Mouse (Mus musculus): ENCODE results near the gene Dnase2a. TPM values are rescaled to one million over a fixed set of nuclear protein-coding genes. Genes with fewer than 3 reads are reported as not detected.
A peak's percentile ranks its signal among the peaks of the same experiment; 100 is the strongest.

Gene Dnase2a
- polyA plus RNA-seq, 1 experiment from 2014 or later: 6.6 TPM

- 2% methylated on average over 52 of the region's 52 CpGs for WGBS
- peaks cover 15% of the 10 kb centered on the region for H3K4me1 ChIP-seq (replicated peaks)
- H3K27me3 ChIP-seq (ENCODE audit: insufficient read depth, poor library complexity, severe bottlenecking): peaks cover 75% of the 10 kb centered on the region
- peaks cover 2% of the 10 kb centered on the region; the same call in 1 of the 2 replicates for H3K36me3 ChIP-seq
- H3K4me3 ChIP-seq: peak overlapping the region; percentile 55
- no peak overlapping the region for H3K27ac ChIP-seq
- DNase-seq (ENCODE audit: low spot score): peak; percentile 84
- H3K9me3 ChIP-seq: no peaks in the 10 kb centered on the region
Observed at GRCm38 (mm10) chr8:84928456-84929306, 20.3 kb downstream of the Dnase2a start.

- Histone ChIP-seq H3K9me3 (no peaks in the 10 kb centered on the region), H3K27me3 (ENCODE audit: insufficient read depth, poor library complexity, severe bottlenecking) (peaks cover 82% of the 10 kb centered on the region), H3K4me3 (no peak overlapping the region), H3K4me1 (replicated peaks) (peaks cover 34% of the 10 kb centered on the region), H3K27ac (no peak overlapping the region), H3K36me3 (no peaks in the 10 kb centered on the region; the same call in 1 of the 2 replicates)
- 89% methylated on average over 13 of the region's 13 CpGs for WGBS
- no peak for DNase-seq (ENCODE audit: low spot score)
Observed at GRCm38 (mm10) chr8:84930582-84930981, 22.2 kb downstream of the Dnase2a start.

- WGBS: 82% methylated on average over 16 of the region's 16 CpGs
- Histone ChIP-seq H3K36me3 (no peaks in the 10 kb centered on the region), H3K4me3 (peak overlapping the region; percentile 23; the same call in 1 of the 2 replicates), H3K4me1 (replicated peaks) (peaks cover 45% of the 10 kb centered on the region), H3K9me3 (no peaks in the 10 kb centered on the region), H3K27me3 (ENCODE audit: insufficient read depth, poor library complexity, severe bottlenecking) (peaks cover 94% of the 10 kb centered on the region), H3K27ac (no peak overlapping the region)
- DNase-seq (ENCODE audit: low spot score): no peak
Observed at GRCm38 (mm10) chr8:84933767-84934559, 25.6 kb downstream of the Dnase2a start.

- H3K4me1 ChIP-seq (replicated peaks): peaks cover 40% of the 10 kb centered on the region
- WGBS: 1% methylated on average over 15 of the region's 15 CpGs
- H3K27me3 ChIP-seq (ENCODE audit: insufficient read depth, poor library complexity, severe bottlenecking): peaks cover 92% of the 10 kb centered on the region
- H3K9me3 ChIP-seq: no peaks in the 10 kb centered on the region
- DNase-seq (ENCODE audit: low spot score): peak; percentile 80
- H3K27ac ChIP-seq: no peak overlapping the region
- H3K4me3 ChIP-seq: peak overlapping the region; percentile 70
- H3K36me3 ChIP-seq: no peaks in the 10 kb centered on the region
Observed at GRCm38 (mm10) chr8:84934860-84935259, 26.5 kb downstream of the Dnase2a start.

GRCm38 (mm10) chr8:84935489-84935888 is 27.1 kb downstream of the Dnase2a start:
- peaks cover 40% of the 10 kb centered on the region for H3K4me1 ChIP-seq (replicated peaks)
- 0 out of 2 replicates have a peak overlapping the region, but pooled peaks have one; percentile 24 for H3K27ac ChIP-seq
- peaks cover 87% of the 10 kb centered on the region for H3K27me3 ChIP-seq (ENCODE audit: insufficient read depth, poor library complexity, severe bottlenecking)
- 4% methylated on average over 14 of the region's 14 CpGs for WGBS
- DNase-seq (ENCODE audit: low spot score): peak; percentile 31
- H3K4me3 ChIP-seq: peak overlapping the region; percentile 70
- H3K9me3 ChIP-seq: no peaks in the 10 kb centered on the region
- no peaks in the 10 kb centered on the region for H3K36me3 ChIP-seq

- Histone ChIP-seq H3K36me3 (no peaks in the 10 kb centered on the region), H3K27ac (peak overlapping the region; percentile 85), H3K9me3 (no peaks in the 10 kb centered on the region), H3K27me3 (ENCODE audit: insufficient read depth, poor library complexity, severe bottlenecking) (peaks cover 85% of the 10 kb centered on the region), H3K4me1 (replicated peaks) (peaks cover 40% of the 10 kb centered on the region), H3K4me3 (peak overlapping the region; percentile 70)
- no peak for DNase-seq (ENCODE audit: low spot score)
- WGBS: 19% methylated on average over 23 of the region's 23 CpGs
Observed at GRCm38 (mm10) chr8:84936041-84936961, 27.9 kb downstream of the Dnase2a start.

- DNase-seq (ENCODE audit: low spot score): peak; percentile 75
- Histone ChIP-seq H3K27me3 (ENCODE audit: insufficient read depth, poor library complexity, severe bottlenecking) (peaks cover 81% of the 10 kb centered on the region), H3K4me1 (replicated peaks) (peaks cover 40% of the 10 kb centered on the region), H3K36me3 (no peaks in the 10 kb centered on the region), H3K9me3 (no peaks in the 10 kb centered on the region), H3K4me3 (peak within 1 kb of the TSS; percentile 70), H3K27ac (peak within 1 kb of the TSS; percentile 85)
- under 1% methylated on average over 50 of the region's 50 CpGs for WGBS
Observed at GRCm38 (mm10) chr8:84936962-84937546, 28.7 kb downstream of the Dnase2a start, which contains the start of gene Mast1. Gene Mast1, minus strand, starts transcription at chr8:84937359.

GRCm38 (mm10) chr8:84937620-84938485 is 29.5 kb downstream of the Dnase2a start:
- Histone ChIP-seq H3K27ac (peak overlapping the region; percentile 85), H3K4me3 (peak overlapping the region; percentile 70), H3K4me1 (replicated peaks) (peaks cover 40% of the 10 kb centered on the region), H3K9me3 (no peaks in the 10 kb centered on the region), H3K36me3 (no peaks in the 10 kb centered on the region), H3K27me3 (ENCODE audit: insufficient read depth, poor library complexity, severe bottlenecking) (peaks cover 77% of the 10 kb centered on the region)
- 66% methylated on average over 13 of the region's 13 CpGs for WGBS
- DNase-seq (ENCODE audit: low spot score): no peak

GRCm38 (mm10) chr8:84943699-84944098 is 35.3 kb downstream of the Dnase2a start:
- peaks cover 79% of the 10 kb centered on the region for H3K27me3 ChIP-seq (ENCODE audit: insufficient read depth, poor library complexity, severe bottlenecking)
- no peaks in the 10 kb centered on the region for H3K9me3 ChIP-seq
- H3K4me3 ChIP-seq: no peak overlapping the region
- WGBS: 23% methylated on average over 4 of the region's 4 CpGs
- H3K4me1 ChIP-seq (replicated peaks): peaks cover 32% of the 10 kb centered on the region
- H3K36me3 ChIP-seq: no peaks in the 10 kb centered on the region
- H3K27ac ChIP-seq: no peak overlapping the region
- no peak for DNase-seq (ENCODE audit: low spot score)

GRCm38 (mm10) chr8:84944478-84945160 is 36.3 kb downstream of the Dnase2a start:
- Histone ChIP-seq H3K27me3 (ENCODE audit: insufficient read depth, poor library complexity, severe bottlenecking) (peaks cover 81% of the 10 kb centered on the region), H3K36me3 (no peaks in the 10 kb centered on the region), H3K9me3 (no peaks in the 10 kb centered on the region), H3K4me1 (replicated peaks) (peaks cover 32% of the 10 kb centered on the region), H3K4me3 (peak overlapping the region; percentile 73), H3K27ac (no peak overlapping the region)
- WGBS: 3% methylated on average over 26 of the region's 26 CpGs
- peak; percentile 73 for DNase-seq (ENCODE audit: low spot score)

- Histone ChIP-seq H3K27ac (no peak overlapping the region), H3K36me3 (no peaks in the 10 kb centered on the region), H3K4me3 (peak overlapping the region; percentile 73), H3K27me3 (ENCODE audit: insufficient read depth, poor library complexity, severe bottlenecking) (peaks cover 83% of the 10 kb centered on the region), H3K9me3 (no peaks in the 10 kb centered on the region), H3K4me1 (replicated peaks) (peaks cover 32% of the 10 kb centered on the region)
- no peak for DNase-seq (ENCODE audit: low spot score)
- 4% methylated on average over 11 of the region's 11 CpGs for WGBS
Observed at GRCm38 (mm10) chr8:84945235-84945632, 36.9 kb downstream of the Dnase2a start.

All from hindbrain, embryonic 10.5 days (tissue).